Mouse (Mus musculus) heart, postnatal 10 days (tissue): ENCODE results near the gene Il10ra. TPM values are rescaled to one million over a fixed set of nuclear protein-coding genes. Genes with fewer than 3 reads are reported as not detected.

Source experiments
- DNase-seq, 2 experiments: peaks; one replicate each; pipeline ENCODE4 v3.0.0; 2021
- intact Hi-C: fragments of 180-260 bp; cut with DNase I; formaldehyde crosslinking; loops from one replicate; pipeline ENCODE4 v1.15.1; 2025
- microRNA-seq, 2 experiments: library from miRNA; unstranded; fragments of <30 nt; microRNA quantifications; one replicate each; pipeline ENCODE4 v1.2.0; 2022
- total RNA-seq, 2 experiments: library from RNA; stranded (reverse); gene quantifications; 2 replicates each; pipeline ENCODE4 v1.2.3; 2021

Gene Il10ra
- total RNA-seq, 2 experiments from 2014 or later = 1.3 TPM

GRCm38 (mm10) chr9:45207015-45207743 lies 61.8 kb downstream of the Il10ra start:
- intact Hi-C loops = no loop called here
- no peak for DNase-seq

- intact Hi-C loops = no loop called here
- DNase-seq = no peak
These were observed 62.8 kb downstream of the Il10ra start for GRCm38 (mm10) chr9:45206121-45206520.

- intact Hi-C loops = no loop called here
- no peak for DNase-seq
These were observed 63.8 kb downstream of the Il10ra start for GRCm38 (mm10) chr9:45205143-45205542.

Small RNA genes within 50 kb of the gene (microRNA-seq; reads per million reads assigned to microRNA genes)
- gene Mir7086 = 0 reads per million in 2 experiments

Other genes with a start within 250 kb of the Il10ra start
- gene Mpzl2, start 229.3 kb downstream of the Il10ra start, total RNA-seq = 1 to 10 TPM; 1.6 to 2.2 TPM
- gene Mpzl3, start 214.0 kb downstream of the Il10ra start, total RNA-seq = 1 to 10 TPM in 1 of 2 experiments, under 1 TPM in 1; 0.82 to 2.1 TPM
- gene Jaml, start 190.0 kb downstream of the Il10ra start, total RNA-seq = under 1 TPM; 0.19 to 0.30 TPM
- gene Scn2b, start 151.4 kb downstream of the Il10ra start, total RNA-seq = 1 to 10 TPM in 1 of 2 experiments, under 1 TPM in 1; 0.79 to 1.1 TPM
- gene Scn4b, start 130.8 kb downstream of the Il10ra start, total RNA-seq = under 1 TPM; 0.20 to 0.22 TPM
- gene BC049352, start 87.1 kb downstream of the Il10ra start, total RNA-seq = not detected
- gene Tmprss4, start 65.1 kb downstream of the Il10ra start, total RNA-seq = not detected
- 1 to 10 TPM in 1 of 2 experiments, under 1 TPM in 1; 0.50 to 1.3 TPM for gene Tmprss13, start 50.0 kb upstream of the Il10ra start, total RNA-seq
- gene Fxyd6, start 101.0 kb upstream of the Il10ra start, total RNA-seq = 10 to 100 TPM; 25.5 to 31.0 TPM
- gene Fxyd2, start 130.5 kb upstream of the Il10ra start, total RNA-seq = under 1 TPM; 0.60 to 0.92 TPM
- not detected for gene Dscaml1, start 157.5 kb upstream of the Il10ra start, total RNA-seq